Mouse (Mus musculus) spleen, postnatal 4 days (tissue): ENCODE measurements at regions not wholly inside any gene's neighbourhood (a gene's known extent, or its start where the extent isn't known, plus 50 kb on each side); places are given as distances from the start of the nearest gene placed in this dataset.

Experiments used
- DNase-seq, 2 experiments: peaks; one replicate each; pipeline ENCODE4 v3.0.0; 2022; ENCODE audit warnings: low spot score in 2 of 2

- no peak for DNase-seq
These were observed 417.9 kb upstream of the Rag2 start for GRCm38 (mm10) chr2:101206637-101207036.

- DNase-seq, result no peak
These were observed 415.4 kb upstream of the Rag2 start for GRCm38 (mm10) chr2:101209136-101209535.

- no peak for DNase-seq
These were observed 403.8 kb upstream of the Rag2 start for GRCm38 (mm10) chr2:101220759-101221158.

- no peak for DNase-seq
These were observed 381.5 kb upstream of the Rag2 start for GRCm38 (mm10) chr2:101242983-101243382.

- DNase-seq, result no peak
These were observed 377.4 kb upstream of the Rag2 start for GRCm38 (mm10) chr2:101247133-101247532.

GRCm38 (mm10) chr2:101252228-101252627, 372.3 kb upstream of the Rag2 start:
- DNase-seq, result no peak

- no peak for DNase-seq
These were observed 368.1 kb upstream of the Rag2 start for GRCm38 (mm10) chr2:101256464-101256863.

GRCm38 (mm10) chr2:101263934-101264333, 360.6 kb upstream of the Rag2 start:
- no peak for DNase-seq

- no peak for DNase-seq
These were observed 357.7 kb upstream of the Rag2 start for GRCm38 (mm10) chr2:101266685-101267374.

- no peak for DNase-seq
These were observed 350.4 kb upstream of the Rag2 start for GRCm38 (mm10) chr2:101274045-101274664.

GRCm38 (mm10) chr2:101284886-101285285, 339.6 kb upstream of the Rag2 start:
- no peak for DNase-seq

- no peak for DNase-seq
These were observed 336.4 kb upstream of the Rag2 start for GRCm38 (mm10) chr2:101288119-101288518.

- no peak for DNase-seq
These were observed 335.4 kb upstream of the Rag2 start for GRCm38 (mm10) chr2:101289168-101289567.

GRCm38 (mm10) chr2:101290738-101291137, 333.8 kb upstream of the Rag2 start:
- no peak for DNase-seq

- DNase-seq, result no peak
These were observed 328.7 kb upstream of the Rag2 start for GRCm38 (mm10) chr2:101295678-101296368.

GRCm38 (mm10) chr2:101296369-101296682, 328.2 kb upstream of the Rag2 start:
- no peak for DNase-seq

GRCm38 (mm10) chr2:101296778-101297177, 327.7 kb upstream of the Rag2 start:
- no peak for DNase-seq

- DNase-seq, result no peak
These were observed 325.4 kb upstream of the Rag2 start for GRCm38 (mm10) chr2:101299126-101299525.

GRCm38 (mm10) chr2:101300106-101300505, 324.4 kb upstream of the Rag2 start:
- no peak for DNase-seq

- DNase-seq, result no peak
These were observed 303.1 kb upstream of the Rag2 start for GRCm38 (mm10) chr2:101321286-101321914.

- no peak for DNase-seq
These were observed 267.8 kb upstream of the Rag2 start for GRCm38 (mm10) chr2:101356709-101357108.

GRCm38 (mm10) chr2:101364256-101364655, 260.3 kb upstream of the Rag2 start:
- no peak for DNase-seq

- no peak for DNase-seq
These were observed 256.2 kb upstream of the Rag2 start for GRCm38 (mm10) chr2:101368278-101368677.
